Comparison of ENCODE assay signal across 8 mouse cellular contexts in genomic region chr8:120225421-120226151, GRCm38 (mm10). TPM values are rescaled to one million over a fixed set of nuclear protein-coding genes. Genes with fewer than 3 reads are reported as not detected.
DNase-seq lines count a peak whose midpoint lies in the region; ATAC-seq lines count a peak whose summit lies in the region.

No protein-coding gene starts in this region.

- no peak overlapping the region for H3K4me3 ChIP-seq in stomach, embryonic 15.5 days (replicated peaks)

- WGBS in stomach, embryonic 15.5 days: 52% methylated on average over 10 of the region's 10 CpGs

- H3K27ac ChIP-seq in stomach, embryonic 15.5 days: 0 out of 2 replicates have a peak overlapping the region, but pooled peaks have one; percentile 28

- peaks cover 53% of the 10 kb centered on the region for H3K4me1 ChIP-seq in stomach, embryonic 15.5 days

- H3K9me3 ChIP-seq in stomach, embryonic 15.5 days: no peaks in the 10 kb centered on the region

- no peak overlapping the region for H3K9ac ChIP-seq in stomach, embryonic 15.5 days

- no peak for ATAC-seq in stomach, embryonic 15.5 days (ENCODE audit: insufficient read depth, low FRiP score, low read depth)

- peak; percentile 83 to 86 for DNase-seq in adrenal gland, adult (ENCODE audit: inconsistent age in 2 of 2, low spot score in 1 of 2)
- no peak for DNase-seq in adrenal gland, adult 8-10 months
- DNase-seq in spleen, postnatal 36 days (ENCODE audit: low spot score in 2 of 2): peak; percentile 38 to 40
- DNase-seq in spleen, postnatal 14 days (ENCODE audit: low spot score in 2 of 2): no peak
- DNase-seq in left cerebral cortex, adult 9 months (ENCODE audit: low spot score in 2 of 2): peak; percentile 70 to 81
- no peak for DNase-seq in urinary bladder, postnatal 10 days (ENCODE audit: low spot score)
- DNase-seq in urinary bladder, postnatal 25 days (ENCODE audit: low spot score): no peak

- no peaks in the 10 kb centered on the region for H3K36me3 ChIP-seq in stomach, embryonic 15.5 days

- no peak overlapping the region for H3K4me2 ChIP-seq in stomach, embryonic 15.5 days

- H3K27me3 ChIP-seq in stomach, embryonic 15.5 days (replicated peaks): 0 out of 2 replicates have a peak, but pooled peaks cover 9% of the 10 kb centered on the region

RNA-seq across cellular contexts. Expression of gene Gse1, which starts 2.7 kb away (rescaled TPM):
- total RNA-seq in adrenal gland, adult 8-10 months (2022): 10 to 100 TPM; 30.7 to 64.5 (median 48.4) TPM
- 9.6 and 10.8 TPM in 2 replicates for polyA plus RNA-seq in stomach, embryonic 15.5 days (2015; fragmentation: Nextera tagmentation; extraction: Ambion mirVana)

RNA-seq across cellular contexts. Expression of gene Fam92b, which starts 48.3 kb away (rescaled TPM):
- 1 to 10 TPM in 3 of 4 experiments, under 1 TPM in 1; 0.99 to 4.1 (median 2.6) TPM for total RNA-seq in adrenal gland, adult 8-10 months (2022)
- polyA plus RNA-seq in stomach, embryonic 15.5 days (2015; fragmentation: Nextera tagmentation; extraction: Ambion mirVana): 0.80 and 0.94 TPM in 2 replicates

Comparison
In these comparisons a context has a peak if more than half of its experiments do, and no peak if none do; other contexts are left out.
1. DNase-seq: peak in adrenal gland, adult (2 of 2), spleen, postnatal 36 days (2 of 2) and left cerebral cortex, adult 9 months (2 of 2); none in adrenal gland, adult 8-10 months (single experiment), spleen, postnatal 14 days (0 of 2), urinary bladder, postnatal 10 days (single experiment) and urinary bladder, postnatal 25 days (single experiment).